10 mouse cellular contexts compared by ENCODE assay signal in the genomic region with DNA sequence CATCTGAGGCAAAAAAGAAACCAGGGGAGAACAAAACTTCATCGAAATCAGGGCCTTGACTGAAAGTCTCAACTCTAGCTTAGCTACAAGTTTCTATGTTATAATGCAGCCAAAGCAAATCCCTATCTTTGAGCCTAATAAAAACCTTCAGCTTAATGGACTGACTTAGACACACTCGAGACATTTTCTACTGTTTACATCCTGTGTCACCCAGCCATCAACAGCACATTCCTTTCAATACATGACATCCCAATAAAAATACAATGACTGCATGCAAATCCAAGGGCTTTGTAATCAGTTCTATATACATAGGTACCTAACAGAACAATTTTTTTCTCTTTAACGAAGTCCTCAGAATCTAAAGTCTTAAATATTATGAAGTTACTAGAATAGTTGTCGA. TPM values are rescaled to one million over a fixed set of nuclear protein-coding genes. Genes with fewer than 3 reads are reported as not detected.
A peak's percentile ranks its signal among the peaks of the same experiment; 100 is the strongest.
DNase-seq lines count a peak whose midpoint lies in the region; ATAC-seq and TF ChIP-seq lines count a peak whose summit lies in the region.
"Had no signal": no experiment of that assay in that cellular context is flagged by ENCODE, and none has a peak within 500 bp of the region (broad histone marks: within the 10 kb centered on the region; RNA-seq: fewer than 3 reads in every experiment).

No protein-coding gene starts in this region.

- 0 out of 2 replicates have a peak overlapping the region, but pooled peaks have one; percentile 28 for H3K9ac ChIP-seq in heart, embryonic 15.5 days
- peak overlapping the region; percentile 22; the same call in 1 of the 2 replicates for H3K9ac ChIP-seq in hindbrain, embryonic 15.5 days
- peak overlapping the region; percentile 49; the same call in 1 of the 2 replicates for H3K9ac ChIP-seq in midbrain, embryonic 13.5 days (replicated peaks)

- no peaks in the 10 kb centered on the region for H3K27me3 ChIP-seq in heart, embryonic 15.5 days
- H3K27me3 ChIP-seq in hindbrain, embryonic 15.5 days: no peaks in the 10 kb centered on the region
- H3K27me3 ChIP-seq in midbrain, embryonic 13.5 days: no peaks in the 10 kb centered on the region

- no peak for ATAC-seq in heart, embryonic 15.5 days (replicated peaks; ENCODE audit: insufficient number of reproducible peaks, insufficient read depth, low FRiP score, low read depth)
- no peak for ATAC-seq in hindbrain, embryonic 15.5 days (ENCODE audit: low FRiP score, low read depth)
- no peak for ATAC-seq in midbrain, embryonic 13.5 days

- no peaks in the 10 kb centered on the region for H3K9me3 ChIP-seq in heart, embryonic 15.5 days (replicated peaks)
- no peaks in the 10 kb centered on the region for H3K9me3 ChIP-seq in hindbrain, embryonic 15.5 days
- H3K9me3 ChIP-seq in midbrain, embryonic 13.5 days: no peaks in the 10 kb centered on the region
- H3K9me3 ChIP-seq: G1E had no signal

- H3K36me3 ChIP-seq in heart, embryonic 15.5 days: peaks cover 3% of the 10 kb centered on the region; the same call in 1 of the 2 replicates
- H3K36me3 ChIP-seq in hindbrain, embryonic 15.5 days: no peaks in the 10 kb centered on the region
- H3K36me3 ChIP-seq in midbrain, embryonic 13.5 days: peaks cover 6% of the 10 kb centered on the region; the same call in 1 of the 2 replicates

- no peak for DNase-seq in heart, postnatal 4 days
- no peak for DNase-seq in left cerebral cortex, postnatal 14 days (ENCODE audit: low spot score in 2 of 2)
- no peak for DNase-seq in frontal cortex, postnatal 10 days (ENCODE audit: low spot score in 2 of 2)
- DNase-seq in gastrocnemius, postnatal 14 days: no peak

- intact Hi-C loops in left cerebral cortex, postnatal 14 days (cut with DNase I): loop anchor here (2.0 to 5.0 kb wide), 4 partner anchors 86 to 127 kb away; no protein-coding TSS in a partner anchor
- intact Hi-C loops in gastrocnemius, postnatal 14 days (cut with DNase I; ENCODE audit: low total_unique reads): loop anchor here (10.0 kb wide), 1 partner anchor 120 kb away; no protein-coding TSS in a partner anchor

- TF ChIP-seq CTCF in cortical plate, adult 2 months (IDR thresholded peaks at IDR 0.05; ENCODE audit: extremely low read depth, insufficient read depth, low read length): no peak

- no peak for TF ChIP-seq POLR2A in cortical plate, adult 2 months (IDR thresholded peaks at IDR 0.05; ENCODE audit: extremely low read depth, insufficient read depth, low read length)

- peak overlapping the region; percentile 60 for H3K4me2 ChIP-seq in heart, embryonic 15.5 days
- H3K4me2 ChIP-seq in hindbrain, embryonic 15.5 days: peak overlapping the region; percentile 69
- peak overlapping the region; percentile 92 for H3K4me2 ChIP-seq in midbrain, embryonic 13.5 days (replicated peaks)

- H3K4me1 ChIP-seq in heart, embryonic 15.5 days (replicated peaks): peaks cover 34% of the 10 kb centered on the region
- peaks cover 6% of the 10 kb centered on the region for H3K4me1 ChIP-seq in cortical plate, adult 2 months (ENCODE audit: control insufficient read depth, insufficient read depth, low read length)
- H3K4me1 ChIP-seq in hindbrain, embryonic 15.5 days (replicated peaks): peaks cover 54% of the 10 kb centered on the region
- peaks cover 50% of the 10 kb centered on the region for H3K4me1 ChIP-seq in midbrain, embryonic 13.5 days (replicated peaks)

- WGBS in heart, embryonic 15.5 days: 40% methylated on average over 4 of the region's 4 CpGs
- WGBS in hindbrain, embryonic 15.5 days: 44% methylated on average over 4 of the region's 4 CpGs
- 52% methylated on average over 4 of the region's 4 CpGs for WGBS in midbrain, embryonic 13.5 days

- H3K4me3 ChIP-seq in heart, embryonic 15.5 days: peak overlapping the region; percentile 39
- peak overlapping the region; percentile 56; the same call in 1 of the 2 replicates for H3K4me3 ChIP-seq in cortical plate, adult 2 months (ENCODE audit: insufficient read depth, low read length)
- H3K4me3 ChIP-seq in hindbrain, embryonic 15.5 days: peak overlapping the region; percentile 38
- H3K4me3 ChIP-seq in midbrain, embryonic 13.5 days (replicated peaks): peak overlapping the region; percentile 91

- peak overlapping the region; percentile 9; the same call in 1 of the 2 replicates for H3K27ac ChIP-seq in heart, embryonic 15.5 days
- no peak overlapping the region for H3K27ac ChIP-seq in cortical plate, adult 2 months (ENCODE audit: insufficient read depth, low read length)
- H3K27ac ChIP-seq in hindbrain, embryonic 15.5 days (replicated peaks): no peak overlapping the region
- no peak overlapping the region for H3K27ac ChIP-seq in midbrain, embryonic 13.5 days

RNA-seq across cellular contexts. Expression of a gene that starts 2.0 kb away (rescaled TPM):
- 543 and 549 TPM in 2 replicates for polyA plus RNA-seq in heart, embryonic 15.5 days (2015; fragmentation: Nextera tagmentation; extraction: Ambion mirVana)
- 100 to 1,000 TPM; 289 to 299 TPM for total RNA-seq in heart, postnatal 4 days (2021)
- 2,529 and 2,563 TPM in 2 replicates for polyA plus RNA-seq in cortical plate, adult 2 months (2012; rRNA removed)
- polyA plus RNA-seq in hindbrain, embryonic 15.5 days (2015; fragmentation: Nextera tagmentation; extraction: Ambion mirVana): 2,472 and 2,541 TPM in 2 replicates
- 1,571 and 1,689 TPM in 2 replicates for polyA plus RNA-seq in midbrain, embryonic 13.5 days (2015; fragmentation: Nextera tagmentation; extraction: Ambion mirVana)
- 1,000 to 10,000 TPM; 2,367 to 2,382 TPM for total RNA-seq in left cerebral cortex, postnatal 14 days (2021)
- total RNA-seq in gastrocnemius, postnatal 14 days (2021): 100 to 1,000 TPM; 175 to 251 TPM

RNA-seq across cellular contexts. Expression of a gene that starts 17.2 kb away (rescaled TPM):
- polyA plus RNA-seq in heart, embryonic 15.5 days (2015; fragmentation: Nextera tagmentation; extraction: Ambion mirVana): 0.23 TPM in 1 of 2 replicates, not detected in the other
- not detected for total RNA-seq in heart, postnatal 4 days (2021)
- polyA plus RNA-seq in cortical plate, adult 2 months (2012; rRNA removed): not detected in 2 replicates
- not detected in 2 replicates for polyA plus RNA-seq in hindbrain, embryonic 15.5 days (2015; fragmentation: Nextera tagmentation; extraction: Ambion mirVana)
- polyA plus RNA-seq in midbrain, embryonic 13.5 days (2015; fragmentation: Nextera tagmentation; extraction: Ambion mirVana): 0.37 TPM in 1 of 2 replicates, not detected in the other
- total RNA-seq in left cerebral cortex, postnatal 14 days (2021): not detected
- total RNA-seq in gastrocnemius, postnatal 14 days (2021): not detected
- total RNA-seq: granulocyte monocyte progenitor cell, adult 5-6 weeks had no signal
- polyA plus RNA-seq: G1E had no signal

Comparison
In these comparisons a context has a peak if more than half of its experiments do, and no peak if none do; other contexts are left out.
1. H3K4me3 ChIP-seq: peak in every context shown above with its lines; median percentile 91 in midbrain, embryonic 13.5 days; 56 in cortical plate, adult 2 months; 39 in heart, embryonic 15.5 days; 38 in hindbrain, embryonic 15.5 days.